Mouse (Mus musculus) midbrain, embryonic 15.5 days (tissue): ENCODE measurements around the gene Zfp697. TPM values are rescaled to one million over a fixed set of nuclear protein-coding genes. Genes with fewer than 3 reads are reported as not detected.
"Not testable (repeated sequence)": the region's sequence is repeated elsewhere in the genome, so short reads cannot be mapped to it uniquely, and the experiment has no call there.

ENCODE experiments used
- ATAC-seq: fragments of 200-750 bp; cut with Nextera tagmentation; replicated peaks from 2 replicates; pipeline ENCODE4 v1.8.0; 2017; ENCODE audit warnings: moderate TSS enrichment
- H3K27ac ChIP-seq: fragments of 300-500 bp; sonication (generic); 2 replicates; pipeline ENCODE4 v1.5.1; 2015; ENCODE audit warnings: mild to moderate bottlenecking, inconsistent platforms
- H3K27me3 ChIP-seq: fragments of 300-500 bp; sonication (generic); replicated peaks from 2 replicates; pipeline ENCODE4 v1.6.1; 2015; ENCODE audit warnings: inconsistent platforms
- H3K36me3 ChIP-seq: fragments of 300-500 bp; sonication (generic); replicated peaks from 2 replicates; pipeline ENCODE4 v1.6.1; 2015; ENCODE audit warnings: inconsistent platforms
- H3K4me1 ChIP-seq: fragments of 300-500 bp; sonication (generic); 2 replicates; pipeline ENCODE4 v1.6.1; 2015; ENCODE audit warnings: inconsistent platforms
- H3K4me2 ChIP-seq: fragments of 300-500 bp; sonication (generic); 2 replicates; pipeline ENCODE4 v1.6.1; 2015; ENCODE audit warnings: inconsistent platforms, mild to moderate bottlenecking, moderate library complexity
- H3K4me3 ChIP-seq: fragments of 300-500 bp; sonication (generic); 2 replicates; pipeline ENCODE4 v1.5.1; 2015; ENCODE audit warnings: mild to moderate bottlenecking, inconsistent platforms
- H3K9ac ChIP-seq: fragments of 300-500 bp; sonication (generic); 2 replicates; pipeline ENCODE4 v1.6.1; 2015; ENCODE audit warnings: mild to moderate bottlenecking, inconsistent platforms
- H3K9me3 ChIP-seq: fragments of 300-500 bp; sonication (generic); 2 replicates; pipeline ENCODE4 v1.6.1; 2016; ENCODE audit warnings: inconsistent platforms
- WGBS: fragments of 180-500 bp; shearing (Covaris S2); methylation state at CpG from one replicate; pipeline ENCODE4 v1.1.7; 2015; ENCODE audit warnings: mixed read lengths; 5-methylcytosine and 5-hydroxymethylcytosine counted together
- polyA plus RNA-seq: library from polyadenylated mRNA; unstranded; fragments of >200 nt; fragmentation: Nextera tagmentation; extraction: Ambion mirVana; gene quantifications from 2 replicates; pipeline ENCODE4 v1.2.1, GENCODE M21; 2015

Zfp697 gene
- polyA plus RNA-seq, 1 experiment from 2014 or later = 19.8 TPM

- WGBS = 23% methylated on average over 7 of the region's 7 CpGs
- Histone ChIP-seq H3K9ac (no peak overlapping the region), H3K4me1 (peaks cover 8% of the 10 kb centered on the region), H3K27ac (no peak overlapping the region), H3K9me3 (no peaks in the 10 kb centered on the region), H3K27me3 (0 out of 2 replicates have a peak, but pooled peaks cover 2% of the 10 kb centered on the region), H3K36me3 (no peaks in the 10 kb centered on the region), H3K4me3 (no peak overlapping the region), H3K4me2 (no peak overlapping the region)
- no peak for ATAC-seq
Observed at GRCm38 (mm10) chr3:98379236-98379635, 3.0 kb upstream of the Zfp697 start.

- ATAC-seq = peak; percentile 64
- H3K9ac ChIP-seq = peak overlapping the region; percentile 85
- H3K27ac ChIP-seq = peak overlapping the region; percentile 93
- 0 out of 2 replicates have a peak, but pooled peaks cover 2% of the 10 kb centered on the region for H3K27me3 ChIP-seq
- WGBS = 9% methylated on average over 17 of the region's 17 CpGs
- H3K36me3 ChIP-seq = no peaks in the 10 kb centered on the region
- H3K4me2 ChIP-seq = peak overlapping the region; percentile 84
- H3K4me3 ChIP-seq = peak overlapping the region; percentile 80
- peaks cover 26% of the 10 kb centered on the region for H3K4me1 ChIP-seq
- H3K9me3 ChIP-seq = no peaks in the 10 kb centered on the region
Observed at GRCm38 (mm10) chr3:98381677-98382245, 500 bp upstream of the Zfp697 start.

GRCm38 (mm10) chr3:98383024-98383790 is 946 bp downstream of the Zfp697 start:
- ATAC-seq = peak; percentile 48
- H3K4me1 ChIP-seq = peaks cover 27% of the 10 kb centered on the region
- WGBS = 5% methylated on average over 21 of the region's 21 CpGs
- H3K9me3 ChIP-seq = no peaks in the 10 kb centered on the region
- H3K27ac ChIP-seq = peak overlapping the region; percentile 93
- H3K27me3 ChIP-seq = 0 out of 2 replicates have a peak, but pooled peaks cover 2% of the 10 kb centered on the region
- peak overlapping the region; percentile 84 for H3K4me2 ChIP-seq
- no peaks in the 10 kb centered on the region for H3K36me3 ChIP-seq
- peak overlapping the region; percentile 85 for H3K9ac ChIP-seq
- H3K4me3 ChIP-seq = peak overlapping the region; percentile 80

GRCm38 (mm10) chr3:98387086-98387485 is 4.8 kb downstream of the Zfp697 start:
- H3K9ac ChIP-seq = no peak overlapping the region
- H3K9me3 ChIP-seq = no peaks in the 10 kb centered on the region
- no peak for ATAC-seq
- peaks cover 27% of the 10 kb centered on the region for H3K4me1 ChIP-seq
- H3K27ac ChIP-seq = no peak overlapping the region
- H3K36me3 ChIP-seq = no peaks in the 10 kb centered on the region
- WGBS = 71% methylated on average over 4 of the region's 4 CpGs
- H3K4me2 ChIP-seq = no peak overlapping the region
- no peaks in the 10 kb centered on the region for H3K27me3 ChIP-seq
- H3K4me3 ChIP-seq = no peak overlapping the region

GRCm38 (mm10) chr3:98387756-98388155 is 5.5 kb downstream of the Zfp697 start:
- Histone ChIP-seq H3K9ac (no peak overlapping the region), H3K36me3 (no peaks in the 10 kb centered on the region), H3K4me2 (no peak overlapping the region), H3K9me3 (no peaks in the 10 kb centered on the region), H3K4me3 (no peak overlapping the region), H3K27me3 (no peaks in the 10 kb centered on the region), H3K4me1 (peaks cover 27% of the 10 kb centered on the region), H3K27ac (no peak overlapping the region)
- no peak for ATAC-seq
- 79% methylated on average over 7 of the region's 7 CpGs for WGBS

- no peak for ATAC-seq
- Histone ChIP-seq H3K9ac (no peak overlapping the region), H3K36me3 (no peaks in the 10 kb centered on the region), H3K9me3 (no peaks in the 10 kb centered on the region), H3K4me1 (peaks cover 18% of the 10 kb centered on the region), H3K4me3 (no peak overlapping the region), H3K27ac (no peak overlapping the region), H3K27me3 (no peaks in the 10 kb centered on the region), H3K4me2 (no peak overlapping the region)
- WGBS = 65% methylated on average over 3 of the region's 3 CpGs
Observed at GRCm38 (mm10) chr3:98389305-98389704, 7.0 kb downstream of the Zfp697 start.

GRCm38 (mm10) chr3:98404268-98404895 is 22.1 kb downstream of the Zfp697 start:
- not testable (repeated sequence) for H3K4me2 ChIP-seq, H3K4me3 ChIP-seq, H3K9ac ChIP-seq, H3K4me1 ChIP-seq, H3K36me3 ChIP-seq, H3K27ac ChIP-seq, H3K9me3 ChIP-seq, H3K27me3 ChIP-seq
- 0 out of 2 replicates have a peak, but pooled peaks have one; percentile 35 for ATAC-seq
- WGBS = 95% methylated on average over 9 of the region's 9 CpGs

- H3K9me3 ChIP-seq = not testable (repeated sequence)
Observed at GRCm38 (mm10) chr3:98405877-98406276, 23.6 kb downstream of the Zfp697 start.

GRCm38 (mm10) chr3:98406569-98407144 is 24.4 kb downstream of the Zfp697 start:
- not testable (repeated sequence) for ATAC-seq, H3K27ac ChIP-seq, H3K4me3 ChIP-seq, H3K4me1 ChIP-seq, H3K27me3 ChIP-seq, H3K9me3 ChIP-seq, H3K9ac ChIP-seq, H3K36me3 ChIP-seq, H3K4me2 ChIP-seq
- 58% methylated on average over 12 of the region's 12 CpGs for WGBS

More at GRCm38 (mm10) chr3:98405877-98406276, 23.6 kb downstream of the Zfp697 start:
- WGBS = 85% methylated on average over 6 of the region's 6 CpGs
- H3K9ac ChIP-seq, H3K27ac ChIP-seq, H3K4me3 ChIP-seq, H3K4me2 ChIP-seq, ATAC-seq, H3K36me3 ChIP-seq, H3K4me1 ChIP-seq, H3K27me3 ChIP-seq: not testable (repeated sequence)

GRCm38 (mm10) chr3:98407261-98407780 is 25.1 kb downstream of the Zfp697 start:
- H3K4me2 ChIP-seq, H3K4me3 ChIP-seq, H3K36me3 ChIP-seq, H3K27me3 ChIP-seq, H3K9me3 ChIP-seq, H3K9ac ChIP-seq, H3K27ac ChIP-seq, ATAC-seq, H3K4me1 ChIP-seq: not testable (repeated sequence)
- WGBS = 68% methylated on average over 5 of the region's 5 CpGs

GRCm38 (mm10) chr3:98410619-98411580 is 28.6 kb downstream of the Zfp697 start:
- not testable (repeated sequence) for H3K4me2 ChIP-seq, H3K36me3 ChIP-seq, H3K4me3 ChIP-seq, H3K9ac ChIP-seq, H3K4me1 ChIP-seq, ATAC-seq, H3K9me3 ChIP-seq, H3K27me3 ChIP-seq, H3K27ac ChIP-seq
- 89% methylated on average over 17 of the region's 27 CpGs for WGBS
